Mouse (Mus musculus) spleen, postnatal 0 days (tissue): ENCODE measurements around the gene Olfr538. TPM values are rescaled to one million over a fixed set of nuclear protein-coding genes. Genes with fewer than 3 reads are reported as not detected.

Source experiments
- polyA plus RNA-seq: library from polyadenylated mRNA; unstranded; fragments of >200 nt; fragmentation: Nextera tagmentation; extraction: Ambion mirVana; gene quantifications from 2 replicates; pipeline ENCODE4 v1.2.1, GENCODE M21; 2015

Gene Olfr538
- polyA plus RNA-seq, result not detected in 2 replicates

GRCm38 (mm10) chr7:140567586-140567985, at the start of gene Olfr538:
Gene Olfr538, plus strand, starts transcription at chr7:140567886.

GRCm38 (mm10) chr7:140600969-140601368, 33.3 kb downstream of the Olfr538 start, which contains the start of gene Olfr46:
Gene Olfr46, plus strand, starts transcription at chr7:140601269.

Other genes starting within 250 kb of the Olfr538 start
- not detected in 2 replicates for gene Olfr525, start 247.0 kb upstream of the Olfr538 start, polyA plus RNA-seq
- gene Olfr527, start 233.9 kb upstream of the Olfr538 start, polyA plus RNA-seq, result not detected in 2 replicates
- gene Olfr60, start 206.2 kb upstream of the Olfr538 start, polyA plus RNA-seq, result not detected in 2 replicates
- gene Olfr530, start 191.6 kb upstream of the Olfr538 start, polyA plus RNA-seq, result 0.06 TPM in 1 of 2 replicates, not detected in the other
- gene Olfr531, start 165.0 kb upstream of the Olfr538 start, polyA plus RNA-seq, result not detected in 2 replicates
- gene Olfr532, start 146.2 kb upstream of the Olfr538 start, polyA plus RNA-seq, result not detected in 2 replicates
- not detected in 2 replicates for gene Olfr533, start 104.5 kb upstream of the Olfr538 start, polyA plus RNA-seq
- gene Olfr535, start 83.7 kb upstream of the Olfr538 start, polyA plus RNA-seq, result not detected in 2 replicates
- not detected in 2 replicates for gene Olfr536, start 60.5 kb upstream of the Olfr538 start, polyA plus RNA-seq
- 0.01 TPM in 2 replicates for gene Olfr46, start 33.4 kb downstream of the Olfr538 start, polyA plus RNA-seq
- not detected in 2 replicates for gene Olfr61, start 61.1 kb downstream of the Olfr538 start, polyA plus RNA-seq
- not detected in 2 replicates for gene Olfr53, start 78.6 kb downstream of the Olfr538 start, polyA plus RNA-seq
- gene Olfr539, start 92.0 kb downstream of the Olfr538 start, polyA plus RNA-seq, result not detected in 2 replicates
- not detected in 2 replicates for gene Olfr45, start 114.1 kb downstream of the Olfr538 start, polyA plus RNA-seq
- not detected in 2 replicates for gene Olfr541, start 129.4 kb downstream of the Olfr538 start, polyA plus RNA-seq
- 0.19 and 0.23 TPM in 2 replicates for gene Cyp2e1, start 195.9 kb downstream of the Olfr538 start, polyA plus RNA-seq
- gene Syce1, start 220.0 kb downstream of the Olfr538 start, polyA plus RNA-seq, result 0.16 TPM in 1 of 2 replicates, not detected in the other